Mouse (Mus musculus) right cerebral cortex, adult 18-20 months (tissue): Measurements from ENCODE around the gene Tcf20.

Experiments
- DNase-seq: peaks from one replicate; pipeline ENCODE4 v3.0.0; 2022; ENCODE audit warnings: mixed read lengths

Tcf20 gene

GRCm38 (mm10) chr15:82956721-82957120 is 31.0 kb downstream of the Tcf20 start:
- no peak for DNase-seq

- no peak for DNase-seq
Measured at GRCm38 (mm10) chr15:82956310-82956709, 31.4 kb downstream of the Tcf20 start.

- no peak for DNase-seq
Measured at GRCm38 (mm10) chr15:82955286-82955685, 32.4 kb downstream of the Tcf20 start.

- DNase-seq, result no peak
Measured at GRCm38 (mm10) chr15:82954034-82954433, 33.6 kb downstream of the Tcf20 start.

GRCm38 (mm10) chr15:82953096-82953495 is 34.6 kb downstream of the Tcf20 start:
- no peak for DNase-seq

- DNase-seq, result peak; percentile 54
Measured at GRCm38 (mm10) chr15:82952292-82952705, 35.4 kb downstream of the Tcf20 start.

- DNase-seq, result no peak
Measured at GRCm38 (mm10) chr15:82950246-82950645, 37.4 kb downstream of the Tcf20 start.

- DNase-seq, result no peak
Measured at GRCm38 (mm10) chr15:82947431-82947830, 40.2 kb downstream of the Tcf20 start.

- no peak for DNase-seq
Measured at GRCm38 (mm10) chr15:82944479-82945195, 43.0 kb downstream of the Tcf20 start.

GRCm38 (mm10) chr15:82941733-82942132 is 45.9 kb downstream of the Tcf20 start:
- DNase-seq, result peak; percentile 88

- peak; percentile 73 for DNase-seq
Measured at GRCm38 (mm10) chr15:82940494-82941214, 47.0 kb downstream of the Tcf20 start.

GRCm38 (mm10) chr15:82938155-82938569 is 49.5 kb downstream of the Tcf20 start:
- DNase-seq, result no peak

GRCm38 (mm10) chr15:82937428-82937992 is 50.2 kb downstream of the Tcf20 start:
- DNase-seq, result no peak

- no peak for DNase-seq
Measured at GRCm38 (mm10) chr15:82934971-82935370, 52.7 kb downstream of the Tcf20 start.

GRCm38 (mm10) chr15:82932936-82933650 is 54.6 kb downstream of the Tcf20 start:
- no peak for DNase-seq

- DNase-seq, result no peak
Measured at GRCm38 (mm10) chr15:82931436-82931835, 56.2 kb downstream of the Tcf20 start.

- no peak for DNase-seq
Measured at GRCm38 (mm10) chr15:82929595-82929994, 58.1 kb downstream of the Tcf20 start.

GRCm38 (mm10) chr15:82928844-82929243 is 58.8 kb downstream of the Tcf20 start:
- DNase-seq, result no peak

GRCm38 (mm10) chr15:82928023-82928422 is 59.6 kb downstream of the Tcf20 start:
- DNase-seq, result no peak

GRCm38 (mm10) chr15:82927057-82927456 is 60.6 kb downstream of the Tcf20 start:
- DNase-seq, result no peak

GRCm38 (mm10) chr15:82924679-82925425 is 62.8 kb downstream of the Tcf20 start:
- DNase-seq, result no peak

- DNase-seq, result no peak
Measured at GRCm38 (mm10) chr15:82923531-82923930, 64.1 kb downstream of the Tcf20 start.

- no peak for DNase-seq
Measured at GRCm38 (mm10) chr15:82922755-82923154, 64.9 kb downstream of the Tcf20 start.
